Mouse (Mus musculus): Measurements from ENCODE around the gene Prdm10. TPM values are rescaled to one million over a fixed set of nuclear protein-coding genes. Genes with fewer than 3 reads are reported as not detected.
A peak's percentile ranks its signal among the peaks of the same experiment; 100 is the strongest.

The Prdm10 gene
- polyA plus RNA-seq (2012; rRNA removed), result 3.7 and 8.5 TPM in 2 replicates

DNA sequence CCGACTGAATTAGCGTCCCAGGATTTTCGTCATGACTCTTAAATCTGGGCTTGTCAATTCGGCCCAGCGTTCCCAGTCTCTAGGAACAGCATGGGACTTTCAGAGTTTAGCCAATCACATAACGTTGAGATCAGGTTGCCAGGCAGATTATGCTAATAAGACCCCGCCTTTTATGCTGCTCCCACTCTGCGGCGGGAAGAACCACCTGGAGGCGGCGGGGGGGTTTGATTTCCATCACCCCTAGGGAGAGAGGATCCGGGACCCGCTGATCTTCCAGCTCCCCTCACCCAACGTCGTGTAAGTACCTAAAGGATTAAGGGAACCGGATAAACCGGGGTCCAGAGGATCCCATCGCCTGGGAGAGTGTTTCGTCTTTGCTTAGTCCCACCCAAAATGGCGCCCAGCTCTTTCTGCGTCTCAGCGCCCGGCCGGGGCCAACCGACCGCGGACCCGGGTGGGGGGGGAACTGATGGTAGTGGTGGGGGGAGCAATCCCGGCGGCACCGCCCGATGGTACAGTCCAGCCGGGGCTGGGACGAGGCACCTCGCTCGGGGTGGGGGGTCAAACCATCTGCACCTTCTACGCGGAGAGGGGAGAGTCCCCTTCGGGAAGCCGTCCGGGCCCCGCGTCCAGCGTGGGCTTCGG, at the start of gene Prdm10:
TSS of gene Prdm10 (plus strand) at position 173 of the 645 bp plus-strand sequence.
- DNase-seq (ENCODE audit: low read depth, low spot score), result peak; percentile 98
- WGBS, result 1% methylated on average over 41 of the region's 45 CpGs

DNA sequence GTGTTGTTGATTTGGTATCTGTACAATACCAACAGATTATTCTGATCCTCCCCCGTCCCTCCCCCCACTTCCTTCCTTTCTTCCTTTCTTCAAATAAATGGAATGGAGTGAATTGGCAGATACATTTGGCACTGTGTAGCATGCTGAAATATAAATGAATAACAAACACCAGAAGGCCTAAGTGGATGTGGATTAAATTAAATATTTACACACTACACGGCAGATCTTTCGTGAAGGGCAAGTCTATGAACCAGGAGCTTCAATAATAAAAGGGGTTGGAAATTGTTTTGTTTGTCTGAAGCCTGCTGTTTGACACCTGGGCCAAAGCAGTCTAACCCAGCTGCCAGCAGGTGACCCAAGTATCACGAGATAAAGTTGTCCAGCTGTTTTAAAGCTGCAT, 45.3 kb upstream of the Prdm10 start:
- 8% methylated on average over 4 of the region's 4 CpGs for WGBS

DNA sequence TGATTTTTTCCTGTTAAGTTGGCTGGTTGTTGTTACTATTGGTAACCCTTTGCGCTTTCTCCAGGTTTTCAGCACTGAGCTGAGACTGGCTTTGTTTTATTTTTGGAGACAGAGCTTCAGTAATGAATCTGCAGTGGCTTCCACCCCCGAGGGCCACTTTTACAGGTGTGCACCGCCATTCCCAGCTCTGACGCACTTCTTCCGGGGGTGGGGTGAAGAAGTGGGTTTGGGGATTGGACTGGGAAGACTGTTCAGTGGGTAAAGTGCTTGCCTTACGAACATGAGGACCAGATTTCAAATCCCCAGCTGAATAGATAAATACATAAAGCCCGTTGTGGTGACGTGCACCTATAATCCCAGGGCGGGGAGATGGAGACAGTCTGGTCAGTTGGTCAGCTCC, 44.8 kb upstream of the Prdm10 start:
- DNase-seq (ENCODE audit: low read depth, low spot score), result no peak
- 54% methylated on average over 9 of the region's 9 CpGs for WGBS

More for the DNA sequence above, 45.3 kb upstream of the Prdm10 start:
- DNase-seq (ENCODE audit: low read depth, low spot score), result no peak

DNA sequence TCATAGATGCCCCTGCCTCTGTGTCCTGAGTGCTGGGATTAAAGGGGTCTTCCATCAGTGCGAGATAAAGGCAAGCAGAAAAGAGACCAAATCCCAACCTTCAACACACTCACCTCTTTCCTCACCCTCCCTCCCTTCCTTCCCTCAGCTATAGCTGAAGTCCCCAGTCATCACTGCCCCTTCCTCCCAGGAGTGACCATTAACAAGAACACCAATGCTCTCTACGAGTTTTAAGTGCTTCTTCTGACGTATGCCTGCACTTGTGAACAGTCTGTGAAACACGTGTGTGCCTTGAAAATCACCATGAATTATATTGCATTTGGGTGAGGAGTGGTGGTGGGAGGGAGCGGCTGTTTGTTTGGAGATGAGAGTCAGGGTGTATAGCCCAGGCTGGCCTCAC, 44.3 kb upstream of the Prdm10 start:
- 64% methylated on average over 5 of the region's 5 CpGs for WGBS
- no peak for DNase-seq (ENCODE audit: low read depth, low spot score)

DNA sequence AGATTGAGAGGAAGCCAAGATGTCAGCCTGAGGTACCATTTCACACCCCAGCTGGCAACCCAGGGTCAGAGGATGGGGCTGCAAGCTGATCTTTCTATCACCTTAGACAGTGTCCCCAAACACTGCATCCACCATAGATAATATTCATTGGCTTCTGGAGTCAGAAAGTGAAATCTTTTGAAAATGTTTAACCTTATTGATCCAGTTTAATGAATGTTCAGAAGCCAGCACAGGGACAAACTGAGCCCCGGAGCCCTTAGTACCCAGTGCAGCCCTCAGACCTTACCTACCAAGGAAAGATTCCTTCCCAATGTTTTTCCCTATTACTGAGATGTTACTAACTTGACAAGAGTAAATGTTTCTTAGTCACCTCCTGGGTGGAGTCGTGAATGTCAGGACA, 41.8 kb upstream of the Prdm10 start:
- 73% methylated on average over 2 of the region's 2 CpGs for WGBS
- DNase-seq (ENCODE audit: low read depth, low spot score), result no peak

DNA sequence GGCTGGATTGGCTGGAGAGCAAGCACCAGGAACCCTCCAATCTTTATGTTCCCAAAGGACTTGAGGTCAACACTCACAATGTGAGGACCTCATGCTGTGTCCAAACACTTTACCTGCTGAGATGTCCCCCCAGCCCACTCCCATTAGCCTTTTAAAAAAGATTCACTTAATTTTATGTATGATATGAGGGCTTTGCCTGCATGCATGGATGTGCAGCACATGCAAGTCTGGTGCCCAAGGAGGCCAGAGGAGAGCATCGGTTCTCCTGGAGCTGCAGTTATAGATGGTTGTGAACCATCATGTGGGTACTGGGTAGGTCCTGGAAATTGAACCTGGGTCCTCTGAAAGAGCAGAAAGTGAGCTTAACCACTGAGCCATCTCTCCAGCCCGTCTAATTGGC, 40.8 kb upstream of the Prdm10 start:
- WGBS, result 94% methylated on average over 2 of the region's 2 CpGs
- no peak for DNase-seq (ENCODE audit: low read depth, low spot score)

DNA sequence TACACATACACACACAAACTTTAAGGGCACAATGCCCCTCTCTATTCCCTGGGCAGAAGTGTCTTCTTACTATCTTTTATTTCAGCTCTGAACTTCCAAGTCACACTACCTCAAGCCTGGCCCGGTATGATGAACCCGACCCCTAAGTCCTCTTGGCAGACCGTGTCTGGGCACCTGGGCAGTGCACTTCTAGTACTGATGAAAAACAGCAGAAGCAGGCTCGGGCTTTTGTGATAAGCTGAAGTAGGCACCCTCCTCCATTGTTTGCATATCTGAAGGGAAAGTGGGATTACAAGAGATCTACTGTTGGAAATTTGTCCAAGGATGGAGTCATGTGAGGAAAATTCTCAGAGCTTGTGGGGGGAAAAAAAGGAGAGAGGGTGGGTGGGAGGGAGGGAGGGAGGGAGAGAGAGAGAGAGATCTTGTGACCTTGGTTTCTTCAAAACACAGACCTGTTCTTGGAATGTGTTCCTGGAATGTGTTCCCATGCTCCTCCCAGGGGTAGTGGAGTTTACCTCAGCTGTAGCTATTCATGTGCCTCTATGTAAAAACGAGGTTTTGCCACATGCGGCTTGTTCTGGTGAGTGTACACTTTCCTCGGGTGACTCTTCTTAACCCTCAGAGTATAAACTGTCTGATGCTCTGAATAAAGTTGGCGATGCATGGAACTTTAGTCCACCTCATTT, 39.7 kb upstream of the Prdm10 start:
- WGBS, result 83% methylated on average over 8 of the region's 8 CpGs
- DNase-seq (ENCODE audit: low read depth, low spot score), result no peak

DNA sequence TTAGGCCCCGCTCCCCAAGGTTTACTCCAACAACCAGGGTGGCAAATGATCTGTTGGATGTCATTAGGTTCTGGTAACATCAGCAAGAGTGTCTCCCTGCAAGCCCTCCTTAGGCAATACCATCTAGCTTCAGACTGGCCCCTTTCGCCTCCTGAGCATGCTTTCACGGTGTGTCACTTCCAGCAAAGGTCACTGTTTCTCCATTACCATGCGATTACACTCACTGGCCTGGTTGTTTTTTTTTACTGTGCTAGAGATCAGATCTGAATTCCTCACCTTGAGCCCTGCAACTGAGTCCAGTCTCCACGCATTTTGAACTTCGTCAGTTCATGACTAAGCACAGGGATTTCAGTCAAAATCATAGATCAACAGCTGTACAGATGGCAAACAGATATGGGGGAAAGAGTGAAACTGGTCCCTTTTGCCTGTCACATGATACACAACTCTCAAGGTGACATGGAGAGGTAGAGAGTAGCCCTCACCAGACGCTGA, 39.1 kb upstream of the Prdm10 start:
- no peak for DNase-seq (ENCODE audit: low read depth, low spot score)
- 88% methylated on average over 7 of the region's 7 CpGs for WGBS

DNA sequence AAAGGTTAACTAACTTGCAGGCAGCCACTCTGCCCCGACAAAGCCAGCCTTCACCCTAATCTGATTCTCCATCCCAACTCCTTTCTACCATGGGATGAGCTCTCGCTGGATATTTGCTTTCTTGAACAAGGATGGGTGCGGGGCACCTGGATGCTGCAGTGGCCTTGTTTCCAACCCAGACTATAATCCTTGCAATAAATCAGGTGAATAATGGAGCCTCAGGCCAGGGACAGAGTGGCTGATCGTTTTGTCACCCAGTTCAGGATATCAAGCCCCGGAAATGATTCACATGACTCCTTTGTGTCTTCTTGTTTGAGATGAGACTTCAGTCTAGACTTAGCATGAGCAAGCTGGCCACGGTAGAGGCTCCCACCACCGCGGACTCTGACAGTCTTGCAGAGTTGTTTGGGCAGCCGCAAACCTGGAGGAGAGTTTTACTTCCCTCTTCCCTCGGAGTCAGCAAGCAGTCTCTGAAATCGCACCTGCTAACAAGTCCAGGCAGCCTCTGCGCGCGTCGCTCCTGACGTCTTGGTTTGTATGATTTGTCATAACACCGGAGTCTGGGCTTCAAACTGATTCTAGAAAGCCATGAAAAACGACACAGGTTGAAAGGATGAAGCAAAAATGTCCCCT, 36.9 kb upstream of the Prdm10 start:
- DNase-seq (ENCODE audit: low read depth, low spot score), result no peak
- 42% methylated on average over 18 of the region's 18 CpGs for WGBS

DNA sequence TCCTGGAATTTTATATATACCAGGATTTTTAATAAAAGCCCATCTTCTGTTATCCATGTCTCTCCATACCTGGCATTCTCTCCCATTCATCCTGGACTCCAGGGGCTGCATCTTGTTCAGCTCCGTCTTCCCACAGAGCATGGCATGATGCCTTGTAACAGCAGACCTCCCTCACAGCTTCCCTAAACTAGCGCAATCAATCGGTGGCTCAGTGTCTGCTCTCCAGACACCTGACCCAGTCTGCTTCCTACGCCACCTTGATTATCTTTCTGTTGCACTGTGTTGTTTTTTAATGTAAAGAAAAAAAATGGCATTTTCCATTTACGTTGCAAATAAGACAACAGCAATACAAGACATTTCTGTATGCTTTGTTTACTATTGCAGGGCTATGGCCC, 36.4 kb upstream of the Prdm10 start:
- DNase-seq (ENCODE audit: low read depth, low spot score), result no peak
- 82% methylated on average over 5 of the region's 5 CpGs for WGBS

DNA sequence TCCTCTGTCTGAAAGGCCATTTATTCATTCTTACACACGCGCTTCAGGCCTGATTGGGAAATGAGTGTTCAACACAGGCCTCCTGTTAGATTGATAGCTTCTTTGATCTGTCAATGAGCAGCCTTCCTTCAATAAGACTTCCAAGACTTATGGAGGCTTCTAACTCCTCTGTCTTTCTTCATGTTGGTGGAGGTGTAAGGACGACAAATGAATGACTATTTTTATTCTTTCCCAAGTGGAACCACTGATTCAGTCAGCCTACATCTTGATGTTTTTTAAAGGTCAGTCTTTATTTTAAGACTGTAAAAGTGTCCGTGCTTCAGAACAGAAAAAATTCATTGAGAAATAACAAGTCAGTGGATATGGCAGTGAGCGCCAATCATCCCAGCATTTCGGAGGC, 35.3 kb upstream of the Prdm10 start:
- DNase-seq (ENCODE audit: low read depth, low spot score), result no peak
- WGBS, result 94% methylated on average over 6 of the region's 6 CpGs

DNA sequence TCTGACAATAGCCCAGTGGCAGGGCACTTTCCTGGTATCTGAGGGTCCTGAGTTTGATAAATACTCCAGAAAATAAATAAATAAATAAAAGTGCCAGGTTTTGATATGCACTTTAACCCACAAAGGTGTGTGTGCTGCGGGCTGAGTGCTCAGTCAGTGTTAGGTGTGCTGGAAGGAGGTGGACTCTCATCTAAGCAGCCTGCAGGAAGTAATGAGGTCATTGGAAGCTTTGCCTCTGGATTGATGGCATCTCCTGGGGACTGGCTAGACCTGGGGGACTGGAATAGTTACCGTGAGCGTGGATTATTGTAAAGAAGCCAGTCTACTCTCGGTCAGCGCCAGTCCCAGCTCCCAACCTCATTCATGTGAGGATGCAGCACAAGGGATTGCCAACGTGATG, 33.9 kb upstream of the Prdm10 start:
- 46% methylated on average over 6 of the region's 6 CpGs for WGBS
- no peak for DNase-seq (ENCODE audit: low read depth, low spot score)

DNA sequence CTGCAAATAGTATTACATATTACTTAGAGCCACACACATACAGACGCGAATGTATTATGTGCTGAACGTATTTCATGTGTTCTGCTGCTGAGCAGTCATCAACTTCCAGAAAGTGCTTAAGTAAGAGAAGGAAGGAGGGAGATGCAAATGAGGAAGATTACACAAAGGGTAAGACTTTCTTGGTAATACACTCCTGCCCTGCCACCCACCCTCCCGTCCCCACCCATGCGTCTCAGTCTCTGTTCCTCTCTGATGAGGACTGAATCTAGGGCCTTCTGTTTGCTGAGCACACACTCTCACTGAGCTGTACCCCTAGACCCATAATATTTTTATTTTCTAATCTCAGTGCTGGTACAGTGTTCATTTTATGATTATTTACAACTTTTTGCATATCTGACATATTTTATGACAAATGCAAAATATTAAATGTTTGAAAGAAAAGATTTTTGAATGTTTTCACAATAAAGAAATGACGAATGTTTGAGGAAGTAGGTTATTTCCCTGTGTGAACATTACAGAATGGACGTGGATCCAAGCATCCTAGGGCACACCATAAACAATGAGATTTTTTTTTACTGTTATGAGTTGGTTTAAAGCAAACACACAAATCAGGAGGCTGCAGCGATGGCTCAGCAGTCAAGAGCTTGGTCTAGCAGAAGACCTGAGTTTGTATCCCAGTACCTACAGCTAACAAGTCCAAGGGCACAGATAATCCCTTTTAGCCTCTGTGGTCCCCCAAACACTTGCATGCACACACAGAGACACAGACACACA, 32.7 kb upstream of the Prdm10 start:
- no peak for DNase-seq (ENCODE audit: low read depth, low spot score)
- WGBS, result 53% methylated on average over 8 of the region's 8 CpGs

DNA sequence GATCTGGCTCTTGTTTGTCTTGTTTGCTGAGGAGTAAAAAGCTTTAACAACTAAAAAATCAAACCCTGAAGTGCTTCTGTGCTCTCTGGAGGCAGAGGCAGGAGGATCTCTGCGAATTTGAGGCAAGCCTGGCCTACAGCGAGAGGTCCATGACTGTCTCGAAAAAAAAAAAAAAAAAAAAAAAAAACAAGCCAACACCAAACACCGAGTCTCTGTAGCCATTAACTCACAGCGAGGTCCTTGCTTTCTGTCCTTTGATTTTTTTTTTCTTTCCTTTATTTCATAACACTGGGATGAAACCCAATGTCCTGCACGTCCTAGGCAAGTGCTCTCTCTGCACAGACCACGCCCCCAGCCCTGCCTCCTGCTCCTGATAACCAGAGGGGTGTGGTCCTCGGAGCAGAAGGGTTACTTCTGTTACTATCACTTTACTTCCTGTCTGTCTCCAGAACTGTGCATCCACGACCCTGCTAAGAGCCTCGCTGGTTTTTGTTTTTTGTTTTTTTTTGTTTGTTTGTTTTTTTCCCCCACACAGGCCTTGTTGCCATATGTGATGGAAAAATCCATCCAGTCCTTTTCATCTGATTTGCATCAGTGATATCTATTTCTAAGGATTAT, 28.0 kb upstream of the Prdm10 start:
- DNase-seq (ENCODE audit: low read depth, low spot score), result no peak
- 45% methylated on average over 10 of the region's 10 CpGs for WGBS

DNA sequence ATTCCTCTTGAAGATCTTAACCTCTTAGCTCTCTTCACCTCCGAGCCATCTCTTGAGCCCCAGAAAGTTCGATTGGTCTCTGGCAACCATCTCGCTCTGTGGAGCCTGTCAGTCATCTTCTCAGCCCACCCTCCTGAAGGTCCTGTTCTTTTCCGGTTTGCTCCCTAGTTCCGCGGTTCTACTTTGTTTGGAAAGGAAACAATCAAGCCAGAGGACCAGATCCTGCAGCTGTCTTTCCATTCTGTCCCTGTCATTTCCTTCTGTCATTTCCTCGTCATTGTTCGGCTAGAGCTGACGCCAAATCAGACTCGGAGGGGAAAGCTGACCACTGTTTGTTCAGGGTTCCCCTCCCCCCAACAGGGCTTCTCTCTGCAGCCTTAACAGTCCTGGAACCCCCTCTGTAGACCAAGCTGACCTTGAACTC, 27.0 kb upstream of the Prdm10 start:
- DNase-seq (ENCODE audit: low read depth, low spot score), result no peak
- 26% methylated on average over 10 of the region's 10 CpGs for WGBS

DNA sequence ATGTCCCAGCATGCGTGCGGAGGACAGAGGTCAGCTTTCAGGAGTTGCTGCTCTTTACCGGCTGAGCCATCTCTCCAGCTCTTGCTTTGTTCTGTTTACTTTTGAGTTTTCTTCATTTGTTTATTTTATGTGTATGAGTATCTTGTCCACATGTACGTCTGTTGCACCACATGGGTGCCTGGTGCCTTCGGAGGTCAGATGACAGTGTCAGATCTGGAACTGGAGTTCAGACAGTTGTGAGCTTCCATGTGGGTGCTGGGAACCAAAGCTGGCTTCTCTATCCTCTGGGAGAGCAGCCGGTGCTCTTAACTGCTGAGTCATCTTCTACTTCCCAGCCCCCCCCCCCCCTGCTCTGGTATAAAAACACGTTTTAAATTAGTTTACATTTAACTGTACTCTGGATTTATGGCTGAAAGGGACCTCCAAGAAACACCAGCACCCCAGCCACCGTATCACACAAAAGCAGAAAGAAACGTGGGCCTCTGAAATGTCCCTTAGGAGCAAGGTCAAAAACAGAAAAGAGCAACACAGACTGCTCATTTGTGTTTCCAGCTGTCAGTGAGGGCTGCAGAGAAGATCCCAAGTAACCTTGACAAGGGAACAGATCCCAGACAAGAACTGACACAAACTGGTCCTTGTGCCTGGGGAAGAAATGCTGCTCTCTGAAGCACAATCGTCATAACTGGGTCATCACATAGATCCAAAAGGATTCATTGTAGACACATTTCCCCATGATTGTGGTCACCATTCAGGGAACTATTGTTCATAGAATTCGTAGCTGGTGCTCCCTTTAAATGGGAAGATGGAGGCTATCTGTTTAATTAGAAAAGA, 26.3 kb upstream of the Prdm10 start:
- 36% methylated on average over 11 of the region's 11 CpGs for WGBS
- DNase-seq (ENCODE audit: low read depth, low spot score), result no peak

DNA sequence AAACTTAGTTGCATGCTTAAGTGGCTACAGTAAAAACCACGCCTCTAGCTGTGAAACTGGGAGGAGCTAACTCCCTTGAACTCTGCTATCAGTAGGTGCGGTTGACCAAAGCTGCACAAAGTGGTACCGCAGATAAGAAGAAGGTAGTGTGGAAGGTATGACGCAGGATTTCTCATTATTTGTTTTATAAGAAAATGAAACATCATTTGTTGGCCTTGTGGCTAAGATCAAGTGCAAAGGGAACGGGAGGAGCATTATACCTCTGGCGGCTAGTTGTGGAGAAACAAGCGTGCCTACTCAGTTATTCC, 25.7 kb upstream of the Prdm10 start:
- WGBS, result 41% methylated on average over 7 of the region's 7 CpGs
- no peak for DNase-seq (ENCODE audit: low read depth, low spot score)

DNA sequence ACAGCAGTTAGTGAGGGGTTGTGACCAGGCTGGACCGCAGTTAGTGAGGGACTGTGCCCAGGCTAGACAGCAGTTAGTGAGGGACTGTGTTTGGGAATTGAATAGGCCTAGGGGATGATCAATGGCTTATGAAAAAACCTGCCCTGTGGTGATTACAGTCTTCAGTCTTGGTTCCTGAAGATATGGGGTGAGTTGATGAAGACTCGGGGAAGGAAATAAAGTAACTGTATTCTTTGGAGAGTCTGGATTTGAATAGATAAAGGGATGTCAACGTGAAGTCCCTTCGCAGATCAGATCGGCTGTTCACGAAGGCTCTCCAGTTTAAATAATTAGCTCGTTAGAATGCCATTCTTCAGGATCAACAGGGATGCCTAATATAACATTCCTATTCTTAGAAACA, 24.4 kb upstream of the Prdm10 start:
- 94% methylated on average over 7 of the region's 7 CpGs for WGBS
- no peak for DNase-seq (ENCODE audit: low read depth, low spot score)

DNA sequence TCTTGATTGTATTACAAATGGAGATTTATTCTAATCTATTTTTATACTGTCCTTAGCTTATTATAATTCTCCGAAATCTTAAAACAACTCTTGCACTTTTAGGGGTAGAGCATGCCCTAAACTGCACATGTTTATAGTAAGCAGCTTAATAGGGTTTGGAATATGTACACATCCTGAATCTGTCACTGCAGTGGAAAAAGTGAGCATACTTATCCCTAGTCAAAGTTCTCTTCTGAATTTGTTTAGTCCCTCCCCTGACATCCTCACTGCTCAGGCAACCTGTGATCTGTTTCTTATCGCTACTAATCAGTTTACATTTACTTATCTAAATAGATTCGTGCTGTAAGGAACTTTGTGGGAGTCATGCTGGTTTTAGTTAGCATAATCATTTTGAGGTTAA, 22.1 kb upstream of the Prdm10 start:
- 51% methylated on average over 3 of the region's 3 CpGs for WGBS
- no peak for DNase-seq (ENCODE audit: low read depth, low spot score)

Measured in large intestine, adult 2 months (tissue).